Mouse (Mus musculus): ENCODE measurements around the gene Cyp4f17. TPM values are rescaled to one million over a fixed set of nuclear protein-coding genes. Genes with fewer than 3 reads are reported as not detected.

Cyp4f17 gene
- polyA plus RNA-seq, 1 experiment from 2014 or later, result 4.6 TPM

Other genes starting within 250 kb of the Cyp4f17 start
- 35.1 and 56.8 TPM in 2 replicates for gene Brd4, start 221.3 kb upstream of the Cyp4f17 start, polyA plus RNA-seq (2015; fragmentation: Nextera tagmentation; extraction: Ambion mirVana)
- gene Akap8, start 184.8 kb upstream of the Cyp4f17 start, polyA plus RNA-seq (2015; fragmentation: Nextera tagmentation; extraction: Ambion mirVana), result 75.0 and 75.7 TPM in 2 replicates
- gene Akap8l, start 155.4 kb upstream of the Cyp4f17 start, polyA plus RNA-seq (2015; fragmentation: Nextera tagmentation; extraction: Ambion mirVana), result 66.3 and 73.0 TPM in 2 replicates
- gene Wiz, start 116.6 kb upstream of the Cyp4f17 start, polyA plus RNA-seq (2015; fragmentation: Nextera tagmentation; extraction: Ambion mirVana), result 17.5 and 18.9 TPM in 2 replicates
- 1.4 and 2.0 TPM in 2 replicates for gene Rasal3, start 102.5 kb upstream of the Cyp4f17 start, polyA plus RNA-seq (2015; fragmentation: Nextera tagmentation; extraction: Ambion mirVana)
- gene Pglyrp2, start 81.9 kb upstream of the Cyp4f17 start, polyA plus RNA-seq (2015; fragmentation: Nextera tagmentation; extraction: Ambion mirVana), result 0.42 and 0.79 TPM in 2 replicates
- gene Cyp4f39, start 53.3 kb upstream of the Cyp4f17 start, polyA plus RNA-seq (2015; fragmentation: Nextera tagmentation; extraction: Ambion mirVana), result 0.37 and 0.88 TPM in 2 replicates
- 58.5 and 70.7 TPM in 2 replicates for gene Cyp4f16, start 30.5 kb downstream of the Cyp4f17 start, polyA plus RNA-seq (2015; fragmentation: Nextera tagmentation; extraction: Ambion mirVana)
- gene Cyp4f37, start 115.3 kb downstream of the Cyp4f17 start, polyA plus RNA-seq (2015; fragmentation: Nextera tagmentation; extraction: Ambion mirVana), result not detected in 2 replicates
- gene Cyp4f40, start 152.8 kb downstream of the Cyp4f17 start, polyA plus RNA-seq (2015; fragmentation: Nextera tagmentation; extraction: Ambion mirVana), result 24.0 and 24.6 TPM in 2 replicates
- gene Cyp4f15, start 179.6 kb downstream of the Cyp4f17 start, polyA plus RNA-seq (2015; fragmentation: Nextera tagmentation; extraction: Ambion mirVana), result 0.26 and 0.28 TPM in 2 replicates

All from intestine, embryonic 16.5 days (tissue).